Mouse (Mus musculus) yolk sac, embryonic 10.5 days (tissue): ENCODE results near the gene Bcl3.
A peak's percentile ranks its signal among the peaks of the same experiment; 100 is the strongest.

Experiments used
- DNase-seq: peaks from one replicate; pipeline ENCODE4 v3.0.0-alpha.2; 2017; ENCODE audit warnings: low spot score

Gene Bcl3

DNA sequence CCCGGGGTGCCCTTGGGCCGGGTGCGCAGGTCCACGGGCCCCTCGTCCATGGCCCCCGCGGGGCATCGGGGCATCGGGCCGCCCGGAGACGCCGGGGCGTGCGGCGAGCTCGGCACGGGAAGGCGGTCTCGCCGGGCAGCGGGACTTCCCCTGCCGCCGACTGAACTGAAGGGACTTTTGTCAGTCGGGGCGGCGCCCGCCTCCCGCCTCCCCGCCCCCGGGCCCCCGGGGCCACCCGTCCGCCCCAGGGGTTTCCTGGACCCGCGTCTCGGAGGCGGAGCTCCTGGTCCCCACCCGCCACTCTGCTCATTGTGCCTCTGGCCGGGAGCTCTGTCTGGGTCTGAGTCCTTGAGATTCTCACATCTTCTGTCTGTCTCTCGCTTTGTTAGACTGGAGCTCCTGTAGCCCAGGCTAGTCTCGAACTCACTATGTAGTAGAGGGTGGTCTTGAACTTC is at the start of gene Bcl3:
TSS of gene Bcl3 (minus strand) at position 167 of the 455 bp plus-strand sequence.
- DNase-seq: peak; percentile 53

- DNase-seq: no peak
These were observed 49.5 kb upstream of the Bcl3 start for GRCm38 (mm10) chr7:19871943-19872601.

- DNase-seq: no peak
These were observed 48.6 kb upstream of the Bcl3 start for GRCm38 (mm10) chr7:19871137-19871621.

DNA sequence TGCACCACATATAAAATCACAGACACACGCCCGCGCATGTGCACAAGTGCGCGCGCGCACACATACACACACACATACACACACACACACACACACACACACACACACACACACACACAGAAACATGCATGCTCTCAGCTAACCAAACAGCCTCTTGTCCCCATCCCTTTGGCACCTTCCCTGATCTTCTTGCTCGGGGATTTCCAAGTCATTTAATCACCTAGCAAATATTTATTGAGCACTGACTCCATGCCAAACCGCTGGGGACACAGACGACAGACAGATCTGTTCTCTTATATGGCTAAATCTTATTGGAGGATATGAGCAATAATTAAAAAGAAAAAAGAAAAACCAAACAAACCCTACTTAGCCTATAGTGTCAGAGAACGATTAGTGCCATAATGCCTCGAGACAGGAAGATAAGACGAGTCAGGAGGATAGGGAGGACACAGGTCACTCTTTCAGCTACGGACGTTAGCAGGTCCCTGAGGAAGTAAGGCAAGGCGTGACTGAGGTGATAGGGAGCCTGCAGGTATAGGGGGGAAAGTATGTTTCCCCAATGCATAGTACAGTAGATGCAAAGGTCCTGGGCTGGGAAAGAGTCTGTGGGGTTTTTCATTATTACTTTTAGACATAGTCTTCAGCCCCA is 45.3 kb upstream of the Bcl3 start:
- DNase-seq: no peak

DNA sequence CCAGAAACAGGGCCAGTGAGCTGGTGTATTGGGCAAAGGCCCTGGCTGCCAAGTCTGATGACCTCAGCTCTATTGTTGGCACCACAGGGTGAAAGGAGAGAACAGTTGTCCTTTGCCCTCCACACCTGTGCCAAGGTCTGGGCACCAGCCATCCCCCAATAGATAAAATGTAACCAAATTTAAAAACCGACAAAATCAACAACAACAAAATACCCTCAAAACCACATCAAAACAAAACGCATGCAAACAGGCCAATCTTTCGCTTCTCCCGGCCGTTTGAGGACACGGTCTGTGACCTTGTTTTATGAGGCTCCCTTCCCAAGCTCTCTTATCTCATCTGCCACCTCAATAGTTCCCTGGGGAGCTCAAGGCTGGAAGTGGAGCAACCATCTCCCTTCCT is 43.9 kb upstream of the Bcl3 start:
- no peak for DNase-seq

- no peak for DNase-seq
These were observed 42.9 kb upstream of the Bcl3 start for GRCm38 (mm10) chr7:19865246-19866036.

DNA sequence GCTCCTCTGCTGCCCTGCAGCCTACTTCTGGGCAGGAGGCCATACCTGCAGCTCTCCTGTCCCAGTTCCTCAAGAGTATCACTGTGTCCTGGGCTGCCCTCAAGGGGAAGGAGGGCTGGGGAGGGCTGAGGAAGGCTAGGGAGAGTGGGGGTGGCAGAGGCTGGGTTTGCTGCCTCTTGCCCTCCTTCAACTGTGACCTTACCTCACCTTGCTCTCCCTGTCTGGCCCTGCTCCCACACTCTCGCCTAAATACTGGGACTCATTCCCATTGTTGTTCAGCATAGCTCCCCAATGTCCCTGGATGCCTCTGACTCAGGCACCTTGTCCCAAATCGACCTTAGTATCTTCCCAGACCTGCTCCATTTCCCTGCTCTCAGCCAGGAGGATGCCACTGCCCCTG is 41.7 kb upstream of the Bcl3 start:
- no peak for DNase-seq

- DNase-seq: no peak
These were observed 38.6 kb upstream of the Bcl3 start, which contains the start of gene Ceacam16 for GRCm38 (mm10) chr7:19861199-19861598. Ceacam16 (minus strand) TSS chr7:19861299.

GRCm38 (mm10) chr7:19859740-19860139 is 37.2 kb upstream of the Bcl3 start:
- no peak for DNase-seq

DNA sequence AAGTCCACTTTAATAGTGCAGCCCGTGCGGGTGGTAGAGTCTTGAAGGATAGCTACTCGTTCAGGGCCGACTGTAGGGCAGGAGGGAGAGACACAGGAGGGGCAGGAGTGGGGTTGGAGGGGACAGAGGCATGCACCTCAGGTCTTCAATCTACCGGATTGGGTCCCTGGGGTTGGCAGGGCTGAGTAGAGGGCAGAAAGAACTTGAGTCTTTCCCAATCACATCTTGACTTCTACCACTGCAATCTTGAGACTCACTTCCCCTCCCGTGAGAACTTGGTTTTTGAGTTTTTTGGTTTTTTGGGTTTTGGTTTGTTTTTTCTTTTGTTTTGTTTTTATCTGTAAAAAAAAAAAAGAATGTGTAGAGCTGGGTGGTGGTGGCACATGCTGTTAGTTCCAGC is 33.7 kb upstream of the Bcl3 start:
- no peak for DNase-seq

DNA sequence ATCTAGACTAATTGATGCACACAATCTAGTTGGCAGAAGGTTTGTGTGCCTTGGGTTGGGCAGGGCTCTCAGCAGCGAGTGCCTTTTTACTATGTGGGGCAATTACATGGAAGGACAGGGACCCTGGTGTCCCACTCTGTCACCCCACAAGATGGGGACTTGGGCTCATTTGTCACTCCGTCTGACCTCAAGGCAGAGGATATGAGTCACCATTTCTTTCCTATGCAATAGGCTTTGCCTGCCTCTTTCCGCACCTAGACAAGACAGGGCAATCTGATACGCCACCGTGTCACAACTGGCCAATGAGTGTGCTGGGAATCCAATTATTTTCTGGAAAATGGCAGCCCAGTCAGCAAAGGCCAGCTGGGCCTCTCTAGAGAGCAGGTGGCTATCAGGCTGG is 33.1 kb upstream of the Bcl3 start:
- no peak for DNase-seq

DNA sequence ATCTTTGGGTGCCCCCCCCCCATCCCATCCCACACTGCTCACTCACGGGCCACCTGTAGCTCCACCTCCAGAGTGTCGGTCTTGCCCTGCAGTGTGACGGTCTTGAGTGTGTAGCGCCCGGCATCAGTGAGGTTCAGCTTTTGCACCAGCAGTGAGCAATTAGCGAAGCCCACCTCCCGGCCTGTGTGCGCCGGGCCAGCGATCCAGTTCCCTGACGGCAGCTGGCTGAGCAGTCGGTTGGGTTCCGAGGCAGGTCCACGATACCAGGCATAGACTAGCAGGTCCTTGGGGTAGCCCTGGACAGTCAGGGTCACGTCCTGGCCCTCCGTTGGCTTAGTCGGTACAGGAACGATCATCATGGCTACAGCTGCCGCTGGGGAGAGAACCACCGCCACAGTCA is 31.0 kb upstream of the Bcl3 start:
- DNase-seq: no peak

GRCm38 (mm10) chr7:19851858-19852570 is 29.4 kb upstream of the Bcl3 start, which contains the start of gene Gm19345:
Gm19345 (plus strand) TSS chr7:19852003.
- DNase-seq: no peak

DNA sequence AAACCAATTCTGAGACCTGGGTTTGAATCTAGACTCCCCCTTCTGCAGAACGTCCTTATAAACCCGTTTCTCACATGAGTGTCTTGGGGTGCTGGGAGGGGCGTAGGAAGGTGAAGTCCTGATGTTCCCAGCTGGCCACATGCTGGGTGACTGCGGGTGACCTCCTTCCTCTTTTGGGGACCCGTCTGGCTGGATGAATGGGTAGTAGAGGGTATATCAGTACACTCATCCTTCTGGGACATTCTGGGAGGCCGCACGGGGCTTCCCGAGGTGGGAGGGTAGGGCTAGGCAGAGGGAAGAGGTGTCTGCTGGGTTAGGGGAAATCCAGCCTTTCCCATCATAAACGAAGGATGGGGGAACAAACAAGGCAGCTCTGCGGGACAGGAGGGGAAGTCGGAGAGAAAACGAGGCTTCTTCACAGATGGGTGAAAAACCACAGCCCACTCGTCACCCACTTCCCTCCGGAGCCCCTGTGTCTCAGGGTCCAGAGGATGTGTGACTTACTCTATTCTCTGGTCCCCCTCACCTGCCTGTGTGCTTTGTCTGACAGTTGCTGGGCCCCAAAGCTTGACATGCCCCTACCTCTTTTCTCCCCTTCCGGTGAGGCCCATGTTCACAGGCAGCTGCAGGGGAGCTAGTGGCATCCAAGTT is 22.1 kb upstream of the Bcl3 start:
- no peak for DNase-seq

DNA sequence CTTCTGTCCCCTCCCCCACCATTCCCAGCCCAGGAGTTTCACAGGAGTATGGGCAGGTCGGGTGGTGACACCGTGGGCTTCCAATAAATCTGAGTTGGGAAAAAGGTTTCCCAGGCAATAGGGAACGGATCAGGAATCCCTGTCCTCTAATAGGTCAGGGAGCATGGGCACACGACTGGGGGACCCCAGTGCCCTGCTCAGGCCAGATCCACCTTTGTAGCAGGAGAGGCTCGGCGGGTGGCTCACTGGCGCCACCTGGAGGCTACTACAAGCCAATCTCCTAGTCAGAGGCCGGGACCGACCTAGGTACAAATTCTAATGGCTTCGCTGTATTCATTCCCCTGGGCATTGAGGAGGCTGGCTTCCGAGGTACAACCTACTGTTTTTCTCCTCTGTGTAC is 21.0 kb upstream of the Bcl3 start:
- DNase-seq: peak; percentile 66

DNA sequence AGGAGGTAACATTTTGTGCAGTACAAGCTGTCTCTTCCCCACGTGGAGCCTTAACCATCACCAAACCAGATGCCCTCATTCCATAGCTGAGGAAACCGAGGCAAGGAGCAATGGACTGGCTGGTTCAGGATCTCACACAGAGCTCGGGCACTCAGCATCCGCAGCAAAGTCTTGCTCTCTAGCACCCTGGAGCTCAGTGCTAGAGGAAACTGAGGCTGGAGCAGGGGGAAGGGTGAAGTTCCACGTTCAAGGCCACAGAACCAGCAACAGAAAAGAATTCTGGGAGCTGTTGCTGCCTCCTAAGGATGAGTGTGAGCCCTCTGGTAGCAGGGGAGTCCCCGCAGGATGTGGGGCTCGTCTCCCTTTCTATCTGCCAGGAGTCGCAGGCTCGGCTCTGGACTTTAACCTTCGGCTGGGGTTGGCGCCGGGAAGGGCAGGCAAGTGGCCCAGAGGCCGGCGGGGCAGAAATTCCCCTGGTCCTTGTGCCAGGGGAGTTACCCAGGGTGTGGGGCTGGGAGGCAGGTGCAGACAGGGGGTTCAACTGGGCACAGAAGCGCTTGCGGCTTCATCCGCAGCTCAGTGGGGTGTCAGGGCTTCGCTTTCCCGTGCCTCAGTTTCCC is 20.4 kb upstream of the Bcl3 start:
- DNase-seq: no peak

DNA sequence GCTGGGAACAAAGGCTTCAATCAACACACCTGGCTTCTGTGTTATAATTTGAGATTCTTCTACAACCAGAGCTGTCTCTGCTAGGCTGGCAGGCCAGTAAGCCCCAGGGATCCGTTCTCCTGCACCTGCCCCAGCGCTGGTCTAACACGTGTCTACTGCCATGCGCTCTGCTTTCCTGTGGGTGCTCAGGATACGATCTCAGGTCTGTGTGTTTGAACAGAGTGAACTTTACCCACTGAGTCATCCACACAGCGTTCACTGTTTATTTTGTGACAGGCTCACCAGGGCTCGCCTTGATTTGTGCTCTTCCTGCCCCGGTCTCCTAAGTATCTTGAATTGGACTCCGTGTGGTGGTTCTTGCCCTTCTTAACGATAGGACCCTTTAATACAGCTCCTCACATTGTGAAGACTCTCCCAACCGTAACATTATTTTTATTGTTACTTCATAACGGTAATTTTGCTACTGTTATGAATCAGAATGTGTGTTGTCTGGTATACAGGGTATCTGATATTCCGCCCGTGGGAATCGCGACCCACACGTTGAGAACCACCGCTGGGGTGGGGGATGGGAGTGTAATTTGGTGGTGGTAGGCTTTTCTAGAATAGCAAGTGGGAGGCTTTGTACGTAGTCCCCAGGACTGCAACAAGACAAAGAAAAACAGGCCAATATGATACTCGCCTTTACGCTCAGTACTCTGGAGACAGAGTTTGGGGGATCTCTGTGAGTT is 19.3 kb upstream of the Bcl3 start:
- peak; percentile 85 for DNase-seq

DNA sequence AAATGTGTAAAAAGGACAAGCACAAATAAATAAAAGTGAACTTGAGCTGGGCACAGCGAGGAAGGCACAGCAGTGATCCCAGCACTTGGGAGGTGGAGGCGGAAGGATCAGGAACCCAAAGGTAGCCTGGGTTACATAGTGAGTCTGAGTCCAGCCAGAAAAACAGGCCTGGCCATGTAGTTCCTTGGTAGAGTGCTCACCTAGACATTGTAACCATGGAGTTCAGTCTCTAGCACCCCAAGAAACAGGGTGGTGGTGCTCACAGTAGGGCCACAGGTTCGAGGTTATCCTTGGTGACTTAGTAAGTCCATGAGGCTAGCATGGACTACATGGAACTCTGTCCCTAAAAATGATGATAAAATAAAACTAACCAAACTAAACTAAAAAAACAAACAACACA is 18.4 kb upstream of the Bcl3 start:
- no peak for DNase-seq

DNA sequence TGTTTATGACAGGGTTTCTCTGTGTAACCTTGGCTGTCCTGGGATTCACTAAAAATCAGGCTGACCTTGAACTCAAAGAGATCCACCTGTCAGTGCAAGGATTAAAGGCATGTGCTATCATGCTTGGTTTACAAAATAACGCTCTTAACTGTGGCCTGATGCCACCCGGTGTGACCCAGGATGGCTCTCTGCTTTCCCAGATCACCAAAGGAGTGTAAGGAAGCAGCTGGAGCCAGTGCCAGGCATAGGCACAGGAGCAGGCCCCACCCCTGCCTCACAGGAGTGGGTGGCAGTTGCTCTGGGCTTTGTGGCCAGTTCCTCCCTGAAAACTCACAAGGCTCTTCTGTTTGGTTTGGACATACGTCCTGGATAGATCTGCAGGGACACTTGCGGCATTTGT is 17.8 kb upstream of the Bcl3 start:
- no peak for DNase-seq

- peak; percentile 48 for DNase-seq
These were observed 14.3 kb upstream of the Bcl3 start for GRCm38 (mm10) chr7:19836843-19837242.
